Mouse (Mus musculus) heart, postnatal 0 days (tissue): ENCODE data around the gene Fgfr2.

Experiments
- CTCF ChIP-seq: IDR thresholded peaks from 2 replicates; pipeline ENCODE4 v1.5.1; 2016; ENCODE audit warnings: antibody characterized with exemption, control low read depth, low read depth
- EP300 ChIP-seq: IDR thresholded peaks from 2 replicates; pipeline ENCODE4 v1.6.1; 2016; ENCODE audit warnings: antibody characterized with exemption, low read depth

DNA sequence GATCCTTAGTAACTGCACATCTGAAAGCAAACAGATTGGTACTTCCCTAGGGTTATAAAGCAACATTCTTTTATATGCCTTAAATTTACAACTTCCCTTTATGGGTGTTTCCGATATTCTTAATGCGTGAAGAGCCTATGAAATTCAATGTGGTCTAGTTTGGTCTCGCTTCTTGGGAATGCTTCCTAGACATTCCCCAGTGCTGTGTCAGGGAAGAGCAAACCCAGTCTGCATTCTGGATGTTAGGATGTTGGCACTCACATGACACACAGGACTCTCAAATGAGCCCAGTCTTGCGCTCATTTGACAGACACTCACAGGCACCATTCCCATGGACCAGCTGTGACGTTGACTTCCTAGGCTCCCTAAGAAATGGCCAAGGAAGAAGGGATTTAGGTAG is 2743.3 kb downstream of the Fgfr2 start:
- TF ChIP-seq CTCF (no peak), EP300 (no peak)
